Mouse (Mus musculus) heart, embryonic 16.5 days (tissue): ENCODE measurements around the gene Bok. TPM values are rescaled to one million over a fixed set of nuclear protein-coding genes. Genes with fewer than 3 reads are reported as not detected.

ENCODE experiments used
- ATAC-seq: fragments of 200-750 bp; cut with Nextera tagmentation; replicated peaks from 2 replicates; pipeline ENCODE4 v1.8.0; 2017; ENCODE audit warnings: moderate number of reproducible peaks; ENCODE audit not compliant: insufficient read depth, low FRiP score; ENCODE audit errors: extremely low read depth
- H3K27ac ChIP-seq: fragments of 300-500 bp; sonication (generic); 2 replicates; pipeline ENCODE4 v1.5.1; 2014; ENCODE audit warnings: mild to moderate bottlenecking, low read length, control low read depth, moderate library complexity
- H3K27me3 ChIP-seq: fragments of 300-500 bp; sonication (generic); 2 replicates; pipeline ENCODE4 v1.6.1; 2014; ENCODE audit warnings: low read length, mixed read lengths; ENCODE audit not compliant: control insufficient read depth, insufficient read depth
- H3K36me3 ChIP-seq: fragments of 300-500 bp; sonication (generic); 2 replicates; pipeline ENCODE4 v1.6.1; 2014; ENCODE audit not compliant: control insufficient read depth, insufficient read depth
- H3K4me1 ChIP-seq: fragments of 300-500 bp; sonication (generic); 2 replicates; pipeline ENCODE4 v1.6.1; 2014; ENCODE audit warnings: low read length, mixed read lengths; ENCODE audit not compliant: control insufficient read depth, insufficient read depth
- H3K4me2 ChIP-seq: fragments of 300-500 bp; sonication (generic); 2 replicates; pipeline ENCODE4 v1.6.1; 2014; ENCODE audit warnings: low read depth, mild to moderate bottlenecking, control low read depth, low read length
- H3K4me3 ChIP-seq: fragments of 300-500 bp; sonication (generic); 2 replicates; pipeline ENCODE4 v1.5.1; 2014; ENCODE audit warnings: mild to moderate bottlenecking, control low read depth, low read length
- H3K9ac ChIP-seq: fragments of 300-500 bp; sonication (generic); 2 replicates; pipeline ENCODE4 v1.6.1; 2014; ENCODE audit warnings: low read length, control low read depth
- H3K9me3 ChIP-seq: fragments of 300-500 bp; sonication (generic); replicated peaks from 2 replicates; pipeline ENCODE4 v1.6.1; 2016; ENCODE audit warnings: low read length; ENCODE audit not compliant: control insufficient read depth
- WGBS: fragments of 180-500 bp; shearing (Covaris S2); extraction: QIAGEN DNeasy Blood & Tissue Kit; methylation state at CpG from one replicate; pipeline ENCODE4 v1.1.7; 2014; 5-methylcytosine and 5-hydroxymethylcytosine counted together
- polyA plus RNA-seq: library from polyadenylated mRNA; unstranded; fragments of >200 nt; fragmentation: Nextera tagmentation; extraction: Ambion mirVana; gene quantifications from 2 replicates; pipeline ENCODE4 v1.2.1, GENCODE M21; 2015

The Bok gene
- 41.4 and 46.4 TPM in 2 replicates for polyA plus RNA-seq

DNA sequence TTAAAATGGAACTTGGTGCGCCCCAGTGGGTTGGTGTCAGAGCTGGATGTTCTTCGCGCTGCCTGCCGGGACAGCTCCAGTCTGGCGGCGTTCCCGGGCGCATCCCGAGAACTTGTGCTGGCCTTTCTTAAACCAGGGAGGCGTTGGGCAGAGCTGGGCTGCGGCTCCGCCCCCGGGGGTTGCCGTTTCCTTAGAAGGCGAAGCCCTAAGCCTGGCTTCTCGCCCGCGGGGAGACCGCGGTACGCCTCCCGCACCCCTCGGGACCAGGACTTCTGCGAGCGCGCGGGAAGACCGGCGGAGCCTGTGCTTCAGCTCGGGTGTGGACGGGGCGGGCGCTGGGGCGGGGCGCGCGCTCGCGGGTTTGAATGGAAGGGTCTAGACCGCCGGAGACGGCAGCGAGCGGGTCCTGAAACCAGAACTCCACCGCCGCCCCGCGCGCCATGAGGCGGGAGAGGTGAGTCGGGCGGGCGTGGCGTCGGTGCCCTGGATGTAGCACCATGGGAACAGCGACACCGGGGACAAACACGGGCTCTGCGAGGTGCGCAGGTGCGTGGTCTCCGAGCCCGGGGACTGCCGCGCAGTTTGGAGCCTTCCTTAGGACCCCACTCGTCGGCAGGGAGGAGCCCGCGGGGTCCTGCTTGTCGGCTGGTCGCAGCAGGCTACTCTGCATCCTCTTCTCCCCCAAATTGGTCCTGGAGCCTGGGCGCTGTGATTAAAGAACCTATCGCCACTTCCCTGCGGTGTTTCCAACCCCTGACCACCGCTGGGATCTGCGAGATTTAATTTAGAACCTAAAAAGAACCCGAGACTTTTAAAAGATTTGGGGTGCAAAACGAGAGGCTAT is at the start of gene Bok:
Bok (plus strand) TSS at position 260 of the 844 bp plus-strand sequence.
- peak within 1 kb of the TSS; percentile 67 for H3K27ac ChIP-seq
- WGBS, result under 1% methylated on average over 78 of the region's 78 CpGs
- H3K9me3 ChIP-seq, result no peaks in the 10 kb centered on the region
- peak; percentile 75 for ATAC-seq
- peak within 1 kb of the TSS; percentile 77 for H3K4me3 ChIP-seq
- 0 out of 2 replicates have a peak, but pooled peaks cover 2% of the 10 kb centered on the region for H3K36me3 ChIP-seq
- peak within 1 kb of the TSS; percentile 84 for H3K9ac ChIP-seq
- peaks cover 9% of the 10 kb centered on the region for H3K4me1 ChIP-seq
- H3K4me2 ChIP-seq, result peak within 1 kb of the TSS; percentile 99
- H3K27me3 ChIP-seq, result no peaks in the 10 kb centered on the region

DNA sequence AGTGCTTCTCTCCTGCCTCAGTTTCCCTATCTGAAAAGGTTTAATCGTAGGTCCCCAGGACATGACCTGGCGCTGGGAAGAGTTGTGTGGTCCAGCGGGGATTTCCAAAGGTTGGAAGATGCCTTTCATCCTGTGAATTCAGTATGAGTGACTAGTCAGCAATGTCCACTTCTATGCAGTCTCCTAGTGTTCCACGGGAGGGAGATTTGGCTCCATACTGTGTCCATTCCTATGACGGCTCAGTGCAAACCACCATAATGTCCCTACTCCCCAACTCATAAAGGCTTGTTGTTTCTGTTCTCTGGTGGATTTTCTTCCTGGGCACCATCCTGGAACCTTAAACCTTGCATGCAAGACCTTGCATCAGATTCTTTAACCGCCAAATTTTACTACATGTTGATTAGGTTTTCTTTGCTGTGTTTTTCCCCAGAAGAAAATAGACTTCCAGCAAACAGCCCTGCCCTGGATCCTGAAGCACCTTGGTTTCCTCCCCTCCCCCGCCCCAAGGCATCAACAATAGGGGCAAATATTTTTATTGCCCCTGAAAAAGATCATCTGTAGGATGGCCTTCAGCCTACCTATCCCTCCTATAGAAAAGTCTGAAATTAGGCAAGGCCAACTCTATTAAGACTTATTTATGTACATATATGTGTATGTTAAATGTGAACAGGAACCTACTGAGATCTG is 49.1 kb upstream of the Bok start:
- peak overlapping the region; percentile 93 for H3K4me3 ChIP-seq
- H3K27ac ChIP-seq, result peak overlapping the region; percentile 84
- ATAC-seq, result peak; percentile 12
- WGBS, result 30% methylated on average over 7 of the region's 7 CpGs
- no peaks in the 10 kb centered on the region for H3K27me3 ChIP-seq
- H3K36me3 ChIP-seq, result 0 out of 2 replicates have a peak, but pooled peaks cover 4% of the 10 kb centered on the region
- peaks cover 22% of the 10 kb centered on the region for H3K4me1 ChIP-seq
- peak overlapping the region; percentile 81 for H3K9ac ChIP-seq
- H3K4me2 ChIP-seq, result peak overlapping the region; percentile 91
- H3K9me3 ChIP-seq, result no peaks in the 10 kb centered on the region

GRCm38 (mm10) chr1:93641978-93642377 is 43.5 kb upstream of the Bok start:
- Histone ChIP-seq H3K27ac (no peak overlapping the region), H3K27me3 (no peaks in the 10 kb centered on the region), H3K36me3 (no peaks in the 10 kb centered on the region), H3K9ac (no peak overlapping the region), H3K4me1 (no peaks in the 10 kb centered on the region), H3K4me3 (no peak overlapping the region), H3K9me3 (no peaks in the 10 kb centered on the region), H3K4me2 (no peak overlapping the region)
- WGBS, result 88% methylated on average over 2 of the region's 2 CpGs
- no peak for ATAC-seq

DNA sequence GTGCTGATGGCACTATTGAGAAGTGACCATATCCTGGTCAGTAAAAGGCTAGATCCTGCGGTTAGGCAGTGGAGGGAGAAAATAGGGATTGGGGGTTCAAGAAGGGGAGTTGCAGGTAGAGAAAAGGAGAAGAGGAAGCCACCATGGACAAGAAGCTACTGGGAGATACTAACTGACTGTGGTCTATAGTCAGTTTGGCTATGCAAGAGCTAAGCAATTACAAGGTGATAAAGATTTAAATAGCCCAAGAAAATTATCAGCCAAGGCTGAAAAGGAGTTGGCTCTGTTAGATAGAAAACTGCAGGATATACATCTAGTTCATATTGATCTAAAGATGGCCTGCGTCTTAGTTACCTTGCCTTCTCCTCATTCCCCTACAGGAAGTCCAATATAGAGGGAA is 42.8 kb upstream of the Bok start:
- H3K27ac ChIP-seq, result no peak overlapping the region
- no peaks in the 10 kb centered on the region for H3K9me3 ChIP-seq
- no peaks in the 10 kb centered on the region for H3K36me3 ChIP-seq
- no peak overlapping the region for H3K4me3 ChIP-seq
- WGBS, result 87% methylated on average over 2 of the region's 2 CpGs
- H3K27me3 ChIP-seq, result no peaks in the 10 kb centered on the region
- ATAC-seq, result no peak
- no peak overlapping the region for H3K4me2 ChIP-seq
- no peak overlapping the region for H3K9ac ChIP-seq
- no peaks in the 10 kb centered on the region for H3K4me1 ChIP-seq

GRCm38 (mm10) chr1:93649604-93650172 is 35.8 kb upstream of the Bok start:
- Histone ChIP-seq H3K9ac (no peak overlapping the region), H3K4me1 (no peaks in the 10 kb centered on the region), H3K27ac (no peak overlapping the region), H3K27me3 (no peaks in the 10 kb centered on the region), H3K4me3 (no peak overlapping the region), H3K4me2 (no peak overlapping the region), H3K9me3 (no peaks in the 10 kb centered on the region), H3K36me3 (no peaks in the 10 kb centered on the region)
- WGBS, result 51% methylated on average over 5 of the region's 5 CpGs
- ATAC-seq, result no peak

DNA sequence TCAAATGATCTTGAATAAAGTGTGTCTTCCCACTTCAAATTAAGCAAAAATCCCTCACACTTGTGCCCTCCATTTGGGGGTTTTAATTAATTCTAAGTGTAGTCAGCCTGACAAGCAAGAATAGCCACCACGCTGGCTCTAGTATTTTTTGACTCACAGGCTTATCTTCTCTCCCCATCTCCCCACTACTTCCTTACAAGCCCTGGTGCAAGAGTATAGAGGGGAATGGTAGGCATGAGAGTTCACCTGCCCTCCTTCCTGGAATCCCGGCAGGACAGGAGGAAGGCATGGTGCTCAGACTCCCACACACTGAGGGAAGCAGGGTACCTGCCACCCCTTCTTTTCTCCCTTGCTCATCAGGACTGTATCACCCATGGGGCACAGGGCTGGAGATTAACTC is 31.2 kb upstream of the Bok start:
- Histone ChIP-seq H3K36me3 (no peaks in the 10 kb centered on the region), H3K27me3 (no peaks in the 10 kb centered on the region), H3K4me3 (no peak overlapping the region), H3K9me3 (no peaks in the 10 kb centered on the region), H3K9ac (no peak overlapping the region), H3K4me2 (no peak overlapping the region), H3K27ac (no peak overlapping the region), H3K4me1 (no peaks in the 10 kb centered on the region)
- WGBS, result 31% methylated on average over 2 of the region's 2 CpGs
- no peak for ATAC-seq

- Histone ChIP-seq H3K4me1 (no peaks in the 10 kb centered on the region), H3K27me3 (no peaks in the 10 kb centered on the region), H3K9me3 (no peaks in the 10 kb centered on the region), H3K4me2 (no peak overlapping the region), H3K36me3 (no peaks in the 10 kb centered on the region), H3K27ac (no peak overlapping the region), H3K9ac (no peak overlapping the region), H3K4me3 (no peak overlapping the region)
- whole genome bisulfite sequencing, result 48% methylated on average over 2 of the region's 2 CpGs
- ATAC-seq, result no peak
Observed at GRCm38 (mm10) chr1:93654798-93655197, 30.7 kb upstream of the Bok start.

- Histone ChIP-seq H3K4me2 (no peak overlapping the region), H3K9ac (no peak overlapping the region), H3K9me3 (0 out of 2 replicates have a peak, but pooled peaks cover 8% of the 10 kb centered on the region), H3K4me3 (no peak overlapping the region), H3K36me3 (no peaks in the 10 kb centered on the region), H3K27ac (no peak overlapping the region), H3K4me1 (no peaks in the 10 kb centered on the region), H3K27me3 (no peaks in the 10 kb centered on the region)
- 65% methylated on average over 7 of the region's 7 CpGs for WGBS
- no peak for ATAC-seq
Observed at GRCm38 (mm10) chr1:93656325-93657024, 29.0 kb upstream of the Bok start.
